Mouse (Mus musculus) embryonic facial prominence, embryonic 12.5 days (tissue): ENCODE measurements around the gene Rbm44. TPM values are rescaled to one million over a fixed set of nuclear protein-coding genes. Genes with fewer than 3 reads are reported as not detected.

Experiments
- ATAC-seq: fragments of 200-750 bp; cut with Nextera tagmentation; 2 replicates; pipeline ENCODE4 v1.8.0; 2017; ENCODE audit not compliant: insufficient number of reproducible peaks, insufficient read depth, low FRiP score, low TSS enrichment
- H3K27ac ChIP-seq: fragments of 300-500 bp; sonication (generic); 2 replicates; pipeline ENCODE4 v1.5.1; 2016; ENCODE audit warnings: mild to moderate bottlenecking
- H3K27me3 ChIP-seq: fragments of 300-500 bp; sonication (generic); 2 replicates; pipeline ENCODE4 v1.6.1; 2016; ENCODE audit warnings: mild to moderate bottlenecking, moderate library complexity
- H3K36me3 ChIP-seq: fragments of 300-500 bp; sonication (generic); 2 replicates; pipeline ENCODE4 v1.6.1; 2016; ENCODE audit warnings: mild to moderate bottlenecking
- H3K4me1 ChIP-seq: fragments of 300-500 bp; sonication (generic); 2 replicates; pipeline ENCODE4 v1.6.1; 2016
- H3K4me2 ChIP-seq: fragments of 300-500 bp; sonication (generic); replicated peaks from 2 replicates; pipeline ENCODE4 v1.6.1; 2016; ENCODE audit warnings: mild to moderate bottlenecking, moderate library complexity
- H3K4me3 ChIP-seq: fragments of 300-500 bp; sonication (generic); 2 replicates; pipeline ENCODE4 v1.5.1; 2016; ENCODE audit warnings: mild to moderate bottlenecking
- H3K9ac ChIP-seq: fragments of 300-500 bp; sonication (generic); 2 replicates; pipeline ENCODE4 v1.6.1; 2016; ENCODE audit warnings: mild to moderate bottlenecking, moderate library complexity
- H3K9me3 ChIP-seq: fragments of 300-500 bp; sonication (generic); 2 replicates; pipeline ENCODE4 v1.6.1; 2016; ENCODE audit warnings: mild to moderate bottlenecking, moderate library complexity
- WGBS: fragments of 180-500 bp; shearing (Covaris S2); methylation state at CpG from one replicate; pipeline ENCODE4 v1.1.7; 2016; 5-methylcytosine and 5-hydroxymethylcytosine counted together
- polyA plus RNA-seq: library from polyadenylated mRNA; unstranded; fragments of >200 nt; fragmentation: Nextera tagmentation; extraction: Ambion mirVana; gene quantifications from 2 replicates; pipeline ENCODE4 v1.2.1, GENCODE M21; 2016

Gene Rbm44
- polyA plus RNA-seq, 1 experiment from 2014 or later, result 1.4 TPM

GRCm38 (mm10) chr1:91211591-91212008, 66.7 kb downstream of the Rbm44 start:
- Histone ChIP-seq H3K4me3 (no peak overlapping the region), H3K36me3 (no peaks in the 10 kb centered on the region), H3K4me1 (no peaks in the 10 kb centered on the region), H3K9ac (no peak overlapping the region), H3K9me3 (no peaks in the 10 kb centered on the region), H3K4me2 (no peak overlapping the region), H3K27ac (no peak overlapping the region), H3K27me3 (no peaks in the 10 kb centered on the region)
- ATAC-seq, result no peak
- 78% methylated on average over 7 of the region's 7 CpGs for WGBS

GRCm38 (mm10) chr1:91215264-91215663, 70.4 kb downstream of the Rbm44 start:
- Histone ChIP-seq H3K4me3 (no peak overlapping the region), H3K9me3 (no peaks in the 10 kb centered on the region), H3K27ac (no peak overlapping the region), H3K36me3 (no peaks in the 10 kb centered on the region), H3K4me1 (no peaks in the 10 kb centered on the region), H3K9ac (no peak overlapping the region), H3K27me3 (no peaks in the 10 kb centered on the region), H3K4me2 (no peak overlapping the region)
- no peak for ATAC-seq
- 84% methylated on average over 1 of the region's 1 CpGs for WGBS

GRCm38 (mm10) chr1:91215981-91216380, 71.1 kb downstream of the Rbm44 start:
- 49% methylated on average over 1 of the region's 1 CpGs for WGBS
- ATAC-seq, result no peak
- Histone ChIP-seq H3K27me3 (no peaks in the 10 kb centered on the region), H3K27ac (no peak overlapping the region), H3K9me3 (no peaks in the 10 kb centered on the region), H3K9ac (no peak overlapping the region), H3K4me3 (no peak overlapping the region), H3K4me1 (no peaks in the 10 kb centered on the region), H3K4me2 (no peak overlapping the region), H3K36me3 (no peaks in the 10 kb centered on the region)

- Histone ChIP-seq H3K9me3 (no peaks in the 10 kb centered on the region), H3K4me1 (no peaks in the 10 kb centered on the region), H3K27ac (no peak overlapping the region), H3K4me2 (no peak overlapping the region), H3K9ac (no peak overlapping the region), H3K27me3 (no peaks in the 10 kb centered on the region), H3K4me3 (no peak overlapping the region), H3K36me3 (no peaks in the 10 kb centered on the region)
- 57% methylated on average over 10 of the region's 10 CpGs for WGBS
- ATAC-seq, result no peak
Observed at GRCm38 (mm10) chr1:91216504-91217267, 71.8 kb downstream of the Rbm44 start.

GRCm38 (mm10) chr1:91219641-91220321, 74.9 kb downstream of the Rbm44 start:
- WGBS, result 89% methylated on average over 7 of the region's 7 CpGs
- no peak overlapping the region for H3K27ac ChIP-seq
- H3K4me3 ChIP-seq, result no peak overlapping the region
- H3K27me3 ChIP-seq, result no peaks in the 10 kb centered on the region
- H3K36me3 ChIP-seq, result no peaks in the 10 kb centered on the region
- H3K4me2 ChIP-seq, result no peak overlapping the region
- H3K4me1 ChIP-seq, result no peaks in the 10 kb centered on the region
- no peak for ATAC-seq
- no peak overlapping the region for H3K9ac ChIP-seq
- no peaks in the 10 kb centered on the region for H3K9me3 ChIP-seq

- H3K4me2 ChIP-seq, result no peak overlapping the region
- no peaks in the 10 kb centered on the region for H3K36me3 ChIP-seq
- H3K9me3 ChIP-seq, result no peaks in the 10 kb centered on the region
- no peak for ATAC-seq
- no peaks in the 10 kb centered on the region for H3K27me3 ChIP-seq
- H3K4me3 ChIP-seq, result no peak overlapping the region
- no peaks in the 10 kb centered on the region for H3K4me1 ChIP-seq
- no peak overlapping the region for H3K9ac ChIP-seq
- no peak overlapping the region for H3K27ac ChIP-seq
- WGBS, result 90% methylated on average over 3 of the region's 3 CpGs
Observed at GRCm38 (mm10) chr1:91220322-91220672, 75.4 kb downstream of the Rbm44 start.

Other genes starting within 250 kb of the Rbm44 start
- gene Mlph, start 230.0 kb upstream of the Rbm44 start, polyA plus RNA-seq, result 0.33 and 0.51 TPM in 2 replicates
- not detected in 2 replicates for gene Prlh, start 192.0 kb upstream of the Rbm44 start, polyA plus RNA-seq
- gene Rab17, start 175.4 kb upstream of the Rbm44 start, polyA plus RNA-seq, result 0.74 and 1.5 TPM in 2 replicates
- 29.4 and 33.0 TPM in 2 replicates for gene Lrrfip1, start 146.4 kb upstream of the Rbm44 start, polyA plus RNA-seq
- 1.2 and 1.9 TPM in 2 replicates for gene Ramp1, start 34.7 kb downstream of the Rbm44 start, polyA plus RNA-seq
- 72.4 and 72.9 TPM in 2 replicates for gene Ube2f, start 105.2 kb downstream of the Rbm44 start, polyA plus RNA-seq
- gene Scly, start 153.2 kb downstream of the Rbm44 start, polyA plus RNA-seq, result 12.3 and 14.2 TPM in 2 replicates
- 0.18 and 0.23 TPM in 2 replicates for gene Espnl, start 177.0 kb downstream of the Rbm44 start, polyA plus RNA-seq
- 0.46 and 1.3 TPM in 2 replicates for gene Klhl30, start 205.9 kb downstream of the Rbm44 start, polyA plus RNA-seq
- 1.7 and 1.8 TPM in 2 replicates for gene Erfe, start 221.3 kb downstream of the Rbm44 start, polyA plus RNA-seq